Mouse (Mus musculus) midbrain, embryonic 14.5 days (tissue): ENCODE measurements around the gene Reps1. TPM values are rescaled to one million over a fixed set of nuclear protein-coding genes. Genes with fewer than 3 reads are reported as not detected.

Experiments used
- ATAC-seq: fragments of 200-750 bp; cut with Nextera tagmentation; 2 replicates; pipeline ENCODE4 v1.8.0; 2017; ENCODE audit warnings: moderate number of reproducible peaks, moderate library complexity; ENCODE audit not compliant: low FRiP score, low TSS enrichment
- DNase-seq: peaks from one replicate; pipeline ENCODE4 v3.0.0-alpha.2; 2015
- H3K27ac ChIP-seq: fragments of 300-500 bp; sonication (generic); replicated peaks from 2 replicates; pipeline ENCODE4 v1.5.1; 2014; ENCODE audit warnings: mild to moderate bottlenecking, low read depth, low read length, moderate library complexity
- H3K27me3 ChIP-seq: fragments of 300-500 bp; sonication (generic); 2 replicates; pipeline ENCODE4 v1.6.1; 2014; ENCODE audit warnings: low read length, control low read depth, mixed read lengths; ENCODE audit not compliant: control insufficient read depth, insufficient read depth
- H3K36me3 ChIP-seq: fragments of 300-500 bp; sonication (generic); 2 replicates; pipeline ENCODE4 v1.6.1; 2014; ENCODE audit warnings: low read length, control low read depth; ENCODE audit not compliant: control insufficient read depth, insufficient read depth
- H3K4me1 ChIP-seq: fragments of 300-500 bp; sonication (generic); 2 replicates; pipeline ENCODE4 v1.6.1; 2014; ENCODE audit warnings: mild to moderate bottlenecking, antibody characterized with exemption, low read length, control low read depth; ENCODE audit not compliant: control insufficient read depth, insufficient read depth
- H3K4me2 ChIP-seq: fragments of 300-500 bp; sonication (generic); 2 replicates; pipeline ENCODE4 v1.6.1; 2014; ENCODE audit warnings: mild to moderate bottlenecking, low read length, moderate library complexity
- H3K4me3 ChIP-seq: fragments of 300-500 bp; sonication (generic); replicated peaks from 2 replicates; pipeline ENCODE4 v1.5.1; 2014; ENCODE audit warnings: low read depth, low read length
- H3K9ac ChIP-seq: fragments of 300-500 bp; sonication (generic); replicated peaks from 2 replicates; pipeline ENCODE4 v1.6.1; 2014; ENCODE audit warnings: mild to moderate bottlenecking, low read length, moderate library complexity
- H3K9me3 ChIP-seq: fragments of 300-500 bp; sonication (generic); 2 replicates; pipeline ENCODE4 v1.6.1; 2016; ENCODE audit warnings: low read length, control low read depth, mixed read lengths; ENCODE audit not compliant: control insufficient read depth
- WGBS: fragments of 180-500 bp; shearing (Covaris S2); extraction: QIAGEN DNeasy Blood & Tissue Kit; methylation state at CpG from one replicate; pipeline ENCODE4 v1.1.7; 2014; 5-methylcytosine and 5-hydroxymethylcytosine counted together
- polyA plus RNA-seq: library from polyadenylated mRNA; unstranded; fragments of >200 nt; fragmentation: Nextera tagmentation; extraction: Ambion mirVana; gene quantifications from 2 replicates; pipeline ENCODE4 v1.2.1, GENCODE M21; 2014

Gene Reps1
- polyA plus RNA-seq, 1 experiment from 2014 or later, result 23.1 TPM

GRCm38 (mm10) chr10:18056391-18056745, 707 bp downstream of the Reps1 start:
- no peak for DNase-seq
- Histone ChIP-seq H3K36me3 (no peaks in the 10 kb centered on the region), H3K4me2 (peak overlapping the region; percentile 77), H3K4me1 (peaks cover 16% of the 10 kb centered on the region), H3K27ac (peak overlapping the region; percentile 95), H3K9me3 (no peaks in the 10 kb centered on the region), H3K4me3 (peak overlapping the region; percentile 96), H3K27me3 (no peaks in the 10 kb centered on the region), H3K9ac (peak overlapping the region; percentile 96)
- no peak for ATAC-seq
- WGBS, result under 1% methylated on average over 8 of the region's 8 CpGs

GRCm38 (mm10) chr10:18058681-18059338, 3.1 kb downstream of the Reps1 start:
- ATAC-seq (no peak), DNase-seq (no peak)
- 94% methylated on average over 9 of the region's 9 CpGs for WGBS

DNA sequence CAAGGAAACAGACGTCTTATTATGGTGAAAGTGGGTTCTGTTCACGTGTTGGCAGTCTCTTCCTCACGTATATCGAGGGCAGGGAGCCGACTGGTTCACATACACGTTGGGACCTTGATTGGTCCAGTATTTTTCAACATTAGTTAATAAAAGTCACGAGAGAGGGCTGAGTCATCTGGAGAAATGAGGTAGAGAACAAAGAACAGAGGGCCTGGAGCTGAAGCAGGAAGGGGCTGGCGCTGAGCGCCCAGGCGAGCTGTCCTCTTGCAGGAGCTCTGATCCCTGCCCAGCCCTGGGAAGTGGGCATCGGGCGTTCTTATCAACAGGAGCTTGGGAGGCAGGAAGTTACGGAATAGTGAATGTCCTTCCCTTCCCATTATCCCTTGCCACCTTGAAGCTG, 4.1 kb downstream of the Reps1 start:
- Histone ChIP-seq H3K9ac (no peak overlapping the region), H3K36me3 (no peaks in the 10 kb centered on the region), H3K4me2 (no peak overlapping the region), H3K27ac (no peak overlapping the region), H3K4me3 (no peak overlapping the region), H3K4me1 (peaks cover 16% of the 10 kb centered on the region), H3K9me3 (no peaks in the 10 kb centered on the region), H3K27me3 (no peaks in the 10 kb centered on the region)
- no peak for ATAC-seq
- no peak for DNase-seq
- 92% methylated on average over 13 of the region's 13 CpGs for WGBS

More at GRCm38 (mm10) chr10:18058681-18059338, 3.1 kb downstream of the Reps1 start:
- Histone ChIP-seq H3K9ac (no peak overlapping the region), H3K36me3 (no peaks in the 10 kb centered on the region), H3K27ac (no peak overlapping the region), H3K27me3 (no peaks in the 10 kb centered on the region), H3K4me1 (peaks cover 16% of the 10 kb centered on the region), H3K4me3 (no peak overlapping the region), H3K9me3 (no peaks in the 10 kb centered on the region), H3K4me2 (no peak overlapping the region)

DNA sequence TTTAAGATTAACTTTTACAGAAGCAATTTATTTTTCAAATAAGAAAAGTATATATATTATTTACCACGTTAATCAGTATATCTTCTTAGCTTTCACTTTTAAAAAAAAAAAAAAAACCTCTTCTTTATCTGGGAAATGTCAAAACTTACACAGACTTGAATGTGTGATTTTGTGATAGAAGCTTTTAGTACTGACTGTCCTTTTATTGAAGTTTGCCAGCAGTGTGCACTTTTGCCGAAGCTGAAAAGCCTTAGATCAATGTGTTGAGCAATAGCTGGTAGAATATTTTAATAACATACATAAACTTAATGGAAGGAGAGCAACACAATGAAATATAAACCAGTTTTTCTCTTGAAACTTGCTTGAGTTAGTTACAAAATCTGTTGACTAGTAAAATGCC, 5.1 kb downstream of the Reps1 start:
- ATAC-seq (no peak), DNase-seq (no peak)
- Histone ChIP-seq H3K4me1 (peaks cover 16% of the 10 kb centered on the region), H3K9ac (no peak overlapping the region), H3K27ac (no peak overlapping the region), H3K36me3 (no peaks in the 10 kb centered on the region), H3K9me3 (no peaks in the 10 kb centered on the region), H3K4me3 (no peak overlapping the region), H3K27me3 (no peaks in the 10 kb centered on the region), H3K4me2 (no peak overlapping the region)
- WGBS, result 92% methylated on average over 2 of the region's 2 CpGs

- H3K9me3 ChIP-seq, result no peaks in the 10 kb centered on the region
- WGBS, result 93% methylated on average over 4 of the region's 4 CpGs
- H3K4me2 ChIP-seq, result no peak overlapping the region
- no peak for DNase-seq
- no peak overlapping the region for H3K9ac ChIP-seq
- no peak overlapping the region for H3K27ac ChIP-seq
- no peak overlapping the region for H3K4me3 ChIP-seq
- no peaks in the 10 kb centered on the region for H3K27me3 ChIP-seq
- ATAC-seq, result no peak
- H3K4me1 ChIP-seq, result peaks cover 16% of the 10 kb centered on the region
- H3K36me3 ChIP-seq, result no peaks in the 10 kb centered on the region
Measured at GRCm38 (mm10) chr10:18061533-18061932, 5.9 kb downstream of the Reps1 start.

- no peak overlapping the region for H3K4me2 ChIP-seq
- no peak overlapping the region for H3K4me3 ChIP-seq
- WGBS, result 60% methylated on average over 7 of the region's 7 CpGs
- peaks cover 7% of the 10 kb centered on the region for H3K4me1 ChIP-seq
- ATAC-seq (peak; percentile 66; the same call in 1 of the 2 replicates), DNase-seq (peak; percentile 12)
- H3K9me3 ChIP-seq, result no peaks in the 10 kb centered on the region
- H3K27me3 ChIP-seq, result no peaks in the 10 kb centered on the region
- no peaks in the 10 kb centered on the region for H3K36me3 ChIP-seq
- no peak overlapping the region for H3K9ac ChIP-seq
- no peak overlapping the region for H3K27ac ChIP-seq
Measured at GRCm38 (mm10) chr10:18064606-18065228, 9.1 kb downstream of the Reps1 start.

DNA sequence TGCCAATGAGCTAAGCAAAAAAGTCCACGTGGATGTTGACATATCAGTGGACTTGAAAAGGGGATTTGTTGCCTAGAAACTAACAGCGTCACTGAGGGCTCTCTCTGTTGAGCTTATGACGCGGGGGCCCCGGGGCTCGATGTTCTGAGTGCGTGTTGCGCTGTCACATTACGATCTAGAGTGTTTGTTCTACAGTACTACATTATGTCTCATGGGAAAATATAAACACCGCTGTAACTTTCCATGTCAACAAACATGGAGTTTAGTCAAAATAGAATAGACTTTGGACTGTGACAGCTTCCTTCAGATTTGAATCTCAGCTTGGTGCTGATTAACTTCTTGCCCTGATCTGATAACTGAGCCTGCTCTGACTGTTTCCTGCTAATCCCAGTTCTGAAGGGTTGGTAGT, 10.4 kb downstream of the Reps1 start:
- Histone ChIP-seq H3K9ac (no peak overlapping the region), H3K4me2 (no peak overlapping the region)

DNA sequence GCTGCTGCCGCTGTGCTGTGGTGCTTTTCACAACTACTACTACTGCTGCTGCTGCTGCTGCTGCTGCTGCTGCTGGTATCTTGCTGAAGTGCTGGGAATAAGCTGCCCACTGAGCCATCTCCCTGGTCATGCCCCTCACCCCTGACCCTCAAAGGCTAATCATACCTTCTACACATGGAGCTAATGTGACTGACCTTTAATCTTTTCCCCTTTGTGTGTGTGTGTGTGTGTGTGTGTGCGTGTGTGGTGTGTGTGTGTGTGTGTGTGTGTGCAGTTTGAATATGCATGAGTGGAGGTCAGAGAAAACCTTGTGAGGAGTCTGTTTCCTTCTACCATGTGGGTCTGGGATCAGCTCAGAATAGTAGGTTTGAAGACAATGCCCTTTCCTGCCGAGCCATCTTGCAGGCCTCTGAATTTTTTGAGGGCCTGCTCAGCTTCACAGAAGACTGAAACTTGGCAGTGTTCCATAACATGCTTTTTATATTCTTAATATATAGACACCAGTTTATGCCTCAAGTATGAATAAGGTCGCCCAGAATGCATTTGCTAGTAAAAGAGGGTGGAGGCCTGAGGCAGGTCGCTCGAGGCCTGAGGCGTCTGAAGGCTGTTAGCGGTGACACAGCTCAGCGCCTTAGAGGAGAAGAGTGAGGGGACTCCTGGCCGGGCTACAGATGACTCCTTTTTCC, 12.2 kb downstream of the Reps1 start:
- peak; percentile 28 for DNase-seq
- H3K4me2 ChIP-seq, result no peak overlapping the region
- H3K9ac ChIP-seq, result no peak overlapping the region
- 0 out of 2 replicates have a peak, but pooled peaks have one; percentile 32 for ATAC-seq
- H3K36me3 ChIP-seq, result no peaks in the 10 kb centered on the region
- WGBS, result 52% methylated on average over 10 of the region's 10 CpGs
- H3K27ac ChIP-seq, result no peak overlapping the region
- peaks cover 7% of the 10 kb centered on the region for H3K4me1 ChIP-seq
- no peaks in the 10 kb centered on the region for H3K27me3 ChIP-seq
- H3K9me3 ChIP-seq, result no peaks in the 10 kb centered on the region
- H3K4me3 ChIP-seq, result no peak overlapping the region

More for the DNA sequence above, 10.4 kb downstream of the Reps1 start:
- no peaks in the 10 kb centered on the region for H3K9me3 ChIP-seq
- H3K4me1 ChIP-seq, result peaks cover 7% of the 10 kb centered on the region
- no peaks in the 10 kb centered on the region for H3K27me3 ChIP-seq
- no peaks in the 10 kb centered on the region for H3K36me3 ChIP-seq
- H3K27ac ChIP-seq, result no peak overlapping the region
- DNase-seq (no peak), ATAC-seq (no peak)
- 62% methylated on average over 10 of the region's 10 CpGs for WGBS
- H3K4me3 ChIP-seq, result no peak overlapping the region
